Mouse (Mus musculus) mammary gland, adult 2 months (tissue): ENCODE measurements around the gene Tpd52l2. TPM values are rescaled to one million over a fixed set of nuclear protein-coding genes. Genes with fewer than 3 reads are reported as not detected.

Experiments used
- polyA plus RNA-seq: library from polyadenylated mRNA; depleted of rRNA; stranded (reverse); fragments of >200 nt; gene quantifications from 2 replicates; pipeline ENCODE4 v1.2.3, GENCODE M21; 2012; ENCODE audit warnings: low replicate concordance; rRNA removed

Gene Tpd52l2
- 43.4 and 55.1 TPM in 2 replicates for polyA plus RNA-seq

GRCm38 (mm10) chr2:181496831-181497547 lies at the start of gene Tpd52l2:
Tpd52l2 (plus strand) TSS chr2:181497142.

GRCm38 (mm10) chr2:181459153-181459672 lies 37.7 kb upstream of the Tpd52l2 start, which contains the start of gene Zbtb46:
Zbtb46 (minus strand) TSS chr2:181459426.

GRCm38 (mm10) chr2:181493156-181493927 lies 3.6 kb upstream of the Tpd52l2 start, which contains the start of gene Abhd16b:
Abhd16b (plus strand) TSS chr2:181493206.

GRCm38 (mm10) chr2:181520118-181520935 lies 23.4 kb downstream of the Tpd52l2 start, which contains the start of gene Dnajc5:
Dnajc5 (plus strand) TSS chr2:181520485.

Other genes with a start within 250 kb of the Tpd52l2 start
- 25.4 and 31.0 TPM in 2 replicates for gene Gmeb2, start 209.1 kb upstream of the Tpd52l2 start, polyA plus RNA-seq
- gene Stmn3, start 182.6 kb upstream of the Tpd52l2 start, polyA plus RNA-seq, result 0.12 and 0.30 TPM in 2 replicates
- gene Rtel1, start 177.4 kb upstream of the Tpd52l2 start, polyA plus RNA-seq, result 39.3 and 60.7 TPM in 2 replicates
- gene Zgpat, start 132.2 kb upstream of the Tpd52l2 start, polyA plus RNA-seq, result 37.8 and 41.8 TPM in 2 replicates
- 32.9 and 45.7 TPM in 2 replicates for gene Arfrp1, start 131.7 kb upstream of the Tpd52l2 start, polyA plus RNA-seq
- gene Lime1, start 117.1 kb upstream of the Tpd52l2 start, polyA plus RNA-seq, result 90.2 and 175 TPM in 2 replicates
- 9.5 and 13.9 TPM in 2 replicates for gene Zbtb46, start 37.7 kb upstream of the Tpd52l2 start, polyA plus RNA-seq
- 0.09 and 0.18 TPM in 2 replicates for gene Abhd16b, start 3.9 kb upstream of the Tpd52l2 start, polyA plus RNA-seq
- 55.5 and 79.7 TPM in 2 replicates for gene Dnajc5, start 23.3 kb downstream of the Tpd52l2 start, polyA plus RNA-seq
- 149 and 242 TPM in 2 replicates for gene Uckl1, start 87.8 kb downstream of the Tpd52l2 start, polyA plus RNA-seq
- gene Prpf6, start 94.7 kb downstream of the Tpd52l2 start, polyA plus RNA-seq, result 12.7 and 15.9 TPM in 2 replicates
- gene Zfp512b, start 95.7 kb downstream of the Tpd52l2 start, polyA plus RNA-seq, result 46.3 and 50.6 TPM in 2 replicates
- gene Samd10, start 102.1 kb downstream of the Tpd52l2 start, polyA plus RNA-seq, result 19.4 and 21.0 TPM in 2 replicates
- gene Gm29797, start 159.9 kb downstream of the Tpd52l2 start, polyA plus RNA-seq, result not detected in 2 replicates
- 95.8 and 190 TPM in 2 replicates for gene Sox18, start 174.5 kb downstream of the Tpd52l2 start, polyA plus RNA-seq
- gene Tcea2, start 183.2 kb downstream of the Tpd52l2 start, polyA plus RNA-seq, result 12.8 and 20.0 TPM in 2 replicates
- 136 and 206 TPM in 2 replicates for gene Rgs19, start 196.8 kb downstream of the Tpd52l2 start, polyA plus RNA-seq
- gene Lkaaear1, start 201.3 kb downstream of the Tpd52l2 start, polyA plus RNA-seq, result not detected in 2 replicates
- 0.22 and 0.37 TPM in 2 replicates for gene Oprl1, start 217.9 kb downstream of the Tpd52l2 start, polyA plus RNA-seq